Mouse (Mus musculus): ENCODE measurements at regions not wholly inside any gene's neighbourhood (a gene's known extent, or its start where the extent isn't known, plus 50 kb on each side); places are given as distances from the start of the nearest gene placed in this dataset.
A peak's percentile ranks its signal among the peaks of the same experiment; 100 is the strongest.
"Not testable (repeated sequence)": the region's sequence is repeated elsewhere in the genome, so short reads cannot be mapped to it uniquely, and the experiment has no call there.

GRCm38 (mm10) chr17:94866630-94867029, 116.8 kb upstream of the Mettl4 start:
- no peaks in the 10 kb centered on the region for H3K9me3 ChIP-seq (ENCODE audit: control insufficient read depth, low read length)
- no peak overlapping the region for H3K9ac ChIP-seq (ENCODE audit: low read length)
- H3K36me3 ChIP-seq (ENCODE audit: control insufficient read depth, insufficient read depth, low read length) = no peaks in the 10 kb centered on the region
- H3K4me1 ChIP-seq (replicated peaks; ENCODE audit: control insufficient read depth, insufficient read depth, low read length) = no peaks in the 10 kb centered on the region
- no peak overlapping the region for H3K4me3 ChIP-seq (ENCODE audit: low read length)
- WGBS = 100% methylated on average over 1 of the region's 1 CpGs
- no peak for ATAC-seq (ENCODE audit: low read depth)
- H3K27ac ChIP-seq (ENCODE audit: low read length) = no peak overlapping the region
- no peak overlapping the region for H3K4me2 ChIP-seq (ENCODE audit: low read depth, low read length)
- H3K27me3 ChIP-seq (ENCODE audit: control insufficient read depth, insufficient read depth, low read depth, low read length) = no peaks in the 10 kb centered on the region

DNA sequence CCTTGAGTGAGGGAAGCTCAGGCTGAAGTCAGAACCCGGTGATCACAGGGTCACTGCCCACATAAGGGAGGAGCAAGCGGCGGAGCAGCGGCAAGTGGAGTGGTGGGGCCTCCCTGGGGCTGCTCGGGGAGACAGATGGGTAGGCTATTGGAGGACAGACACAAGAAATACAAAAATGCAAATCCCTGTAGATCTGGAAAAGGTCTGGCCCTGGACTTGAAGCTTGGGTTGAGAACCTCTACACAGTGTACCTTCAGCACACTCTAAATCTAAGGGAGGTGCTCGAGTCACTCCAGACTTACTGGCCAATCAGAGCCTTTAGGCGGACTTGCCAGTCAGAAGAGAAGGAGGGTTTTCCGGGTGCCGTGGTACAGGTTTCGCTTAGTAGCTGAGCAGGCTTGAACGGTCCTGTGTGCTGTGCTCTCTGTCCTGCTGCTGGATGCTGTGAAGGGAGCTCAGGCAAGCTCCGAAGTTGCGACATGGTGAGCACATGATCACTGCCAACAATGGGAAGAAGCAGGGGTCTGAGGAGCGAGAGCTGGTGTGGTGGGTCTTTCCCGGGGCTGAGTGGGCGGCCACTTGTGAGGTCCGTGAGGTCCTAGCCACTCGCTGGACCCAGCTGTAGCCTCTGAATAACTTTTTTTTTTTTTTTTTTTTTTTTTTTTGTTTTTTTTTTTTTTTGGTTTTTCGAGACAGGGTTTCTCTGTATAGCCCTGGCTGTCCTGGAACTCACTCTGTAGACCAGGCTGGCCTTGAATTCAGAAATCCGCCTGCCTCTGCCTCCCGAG, 114.9 kb upstream of the Mettl4 start:
- H3K4me1 ChIP-seq (replicated peaks; ENCODE audit: control insufficient read depth, insufficient read depth, low read length); H3K27ac ChIP-seq (ENCODE audit: low read length); H3K36me3 ChIP-seq (ENCODE audit: control insufficient read depth, insufficient read depth, low read length); H3K27me3 ChIP-seq (ENCODE audit: control insufficient read depth, insufficient read depth, low read depth, low read length); H3K9me3 ChIP-seq (ENCODE audit: control insufficient read depth, low read length): not testable (repeated sequence)
- H3K9ac ChIP-seq (ENCODE audit: low read length) = peak overlapping the region; percentile 67
- H3K4me2 ChIP-seq (ENCODE audit: low read depth, low read length) = peak overlapping the region; percentile 55
- peak; percentile 98 for ATAC-seq (ENCODE audit: low read depth)
- H3K4me3 ChIP-seq (ENCODE audit: low read length) = peak overlapping the region; percentile 57
- 9% methylated on average over 20 of the region's 21 CpGs for WGBS

DNA sequence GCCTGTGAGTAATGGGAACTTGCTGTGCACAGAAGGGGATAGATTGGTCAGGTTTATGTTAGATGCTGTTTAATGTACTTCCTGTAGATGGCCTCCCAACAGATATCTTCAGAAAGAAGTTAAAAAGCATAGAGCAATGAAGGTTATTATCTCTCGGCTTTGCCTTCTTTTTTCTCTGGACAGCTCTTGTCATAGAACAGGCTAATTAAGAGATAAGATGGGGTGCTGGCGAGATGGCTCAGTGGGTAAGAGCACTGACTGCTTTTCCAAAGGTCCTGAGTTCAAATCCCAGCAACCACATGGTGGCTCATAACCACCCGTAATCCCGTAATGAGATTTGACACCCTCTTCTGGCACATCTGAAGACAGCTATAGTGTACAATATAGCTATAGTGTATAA, 104.9 kb upstream of the Mettl4 start:
- not testable (repeated sequence) for ATAC-seq (ENCODE audit: low read depth); H3K36me3 ChIP-seq (ENCODE audit: control insufficient read depth, insufficient read depth, low read length); H3K9me3 ChIP-seq (ENCODE audit: control insufficient read depth, low read length); H3K4me1 ChIP-seq (replicated peaks; ENCODE audit: control insufficient read depth, insufficient read depth, low read length); H3K4me3 ChIP-seq (ENCODE audit: low read length); H3K27ac ChIP-seq (ENCODE audit: low read length); H3K27me3 ChIP-seq (ENCODE audit: control insufficient read depth, insufficient read depth, low read depth, low read length); H3K9ac ChIP-seq (ENCODE audit: low read length); H3K4me2 ChIP-seq (ENCODE audit: low read depth, low read length)
- WGBS = 81% methylated on average over 4 of the region's 4 CpGs

DNA sequence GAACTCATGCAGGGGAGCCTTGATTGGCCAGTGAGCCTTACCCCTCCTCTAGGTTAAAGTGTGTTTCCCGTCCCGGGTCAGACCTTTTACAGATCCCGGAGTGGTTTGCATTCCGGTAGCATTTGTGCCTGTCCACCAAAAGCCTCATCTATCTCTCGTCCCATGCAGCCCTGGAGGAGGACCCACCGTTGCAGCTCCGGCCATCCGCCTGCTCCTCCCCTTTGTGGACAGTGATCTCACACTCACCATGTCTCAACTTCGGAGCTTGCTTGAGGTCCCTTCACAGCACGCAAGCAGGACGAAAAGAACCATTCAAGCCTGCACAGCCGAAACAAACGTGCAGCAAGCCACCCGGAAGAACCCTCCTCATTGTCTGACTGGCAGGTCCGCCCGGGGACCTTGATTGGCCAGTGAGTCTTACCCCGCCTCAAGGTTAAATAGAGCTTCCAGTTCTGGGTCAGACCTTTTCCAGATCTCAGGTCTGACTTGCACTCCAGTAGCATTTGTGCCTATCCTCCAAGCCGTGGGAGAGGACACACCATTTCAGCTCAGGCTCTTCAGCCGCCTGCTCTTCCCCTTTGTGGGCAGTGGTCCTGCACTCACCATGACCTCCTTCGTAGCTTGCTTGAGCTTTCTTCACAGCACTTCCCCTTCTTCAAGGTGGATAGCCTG, 84.8 kb upstream of the Mettl4 start:
- Histone ChIP-seq H3K36me3 (ENCODE audit: control insufficient read depth, insufficient read depth, low read length) (0 out of 2 replicates have a peak, but pooled peaks cover 5% of the 10 kb centered on the region), H3K27me3 (ENCODE audit: control insufficient read depth, insufficient read depth, low read depth, low read length) (no peaks in the 10 kb centered on the region), H3K4me2 (ENCODE audit: low read depth, low read length) (peak overlapping the region; percentile 60), H3K4me3 (ENCODE audit: low read length) (peak overlapping the region; percentile 68), H3K27ac (ENCODE audit: low read length) (peak overlapping the region; percentile 79), H3K4me1 (replicated peaks; ENCODE audit: control insufficient read depth, insufficient read depth, low read length) (no peaks in the 10 kb centered on the region), H3K9ac (ENCODE audit: low read length) (peak overlapping the region; percentile 80), H3K9me3 (ENCODE audit: control insufficient read depth, low read length) (no peaks in the 10 kb centered on the region)
- ATAC-seq (ENCODE audit: low read depth) = peak; percentile 98
- 1% methylated on average over 20 of the region's 20 CpGs for WGBS

DNA sequence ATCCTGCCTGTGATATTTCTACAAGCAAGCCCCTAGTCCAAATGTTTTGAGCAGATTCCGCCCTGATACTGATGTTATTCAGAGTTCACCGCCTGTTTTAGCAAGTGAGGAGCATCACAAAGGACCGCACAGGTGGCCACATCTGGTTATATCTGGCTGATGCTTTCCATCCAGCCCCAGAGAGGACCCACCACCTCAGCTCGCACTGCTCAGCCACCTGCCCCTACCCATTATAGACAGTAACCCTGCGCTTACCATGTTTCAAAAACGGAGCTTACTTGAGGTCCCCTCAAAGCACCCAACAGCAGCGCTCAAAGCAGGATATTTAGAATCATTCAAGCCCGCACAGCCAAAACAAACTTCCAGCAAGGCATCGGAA, 84.2 kb upstream of the Mettl4 start:
- Histone ChIP-seq H3K27ac (ENCODE audit: low read length) (peak overlapping the region; percentile 79), H3K4me3 (ENCODE audit: low read length) (peak overlapping the region; percentile 68), H3K4me2 (ENCODE audit: low read depth, low read length) (peak overlapping the region; percentile 60), H3K9ac (ENCODE audit: low read length) (peak overlapping the region; percentile 80)
- not testable (repeated sequence) for H3K36me3 ChIP-seq (ENCODE audit: control insufficient read depth, insufficient read depth, low read length); ATAC-seq (ENCODE audit: low read depth); H3K27me3 ChIP-seq (ENCODE audit: control insufficient read depth, insufficient read depth, low read depth, low read length); H3K9me3 ChIP-seq (ENCODE audit: control insufficient read depth, low read length); H3K4me1 ChIP-seq (replicated peaks; ENCODE audit: control insufficient read depth, insufficient read depth, low read length)
- 3% methylated on average over 9 of the region's 9 CpGs for WGBS

DNA sequence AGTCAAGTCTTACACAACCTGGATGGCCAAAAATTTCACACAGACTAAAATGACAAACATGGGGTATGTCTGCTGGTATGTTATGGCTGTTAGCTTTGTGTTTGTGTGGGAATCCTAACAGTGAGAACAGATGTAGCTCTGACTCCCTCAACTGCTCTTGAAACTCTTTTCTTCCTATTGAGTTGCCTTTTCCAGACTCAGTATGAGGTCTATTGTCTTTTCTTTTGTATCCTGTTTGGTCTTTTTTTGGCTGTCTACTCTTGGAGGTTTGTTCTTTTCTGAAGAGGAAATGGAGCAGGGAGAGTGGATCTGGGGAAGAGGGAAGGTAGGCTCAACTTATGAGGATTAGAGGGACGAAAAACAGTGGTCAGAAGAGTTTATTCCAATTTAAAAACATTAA, 76.6 kb upstream of the Mettl4 start:
- H3K9me3 ChIP-seq (ENCODE audit: control insufficient read depth, low read length); H3K36me3 ChIP-seq (ENCODE audit: control insufficient read depth, insufficient read depth, low read length); H3K27ac ChIP-seq (ENCODE audit: low read length); H3K4me2 ChIP-seq (ENCODE audit: low read depth, low read length); H3K4me3 ChIP-seq (ENCODE audit: low read length); H3K27me3 ChIP-seq (ENCODE audit: control insufficient read depth, insufficient read depth, low read depth, low read length); ATAC-seq (ENCODE audit: low read depth); H3K9ac ChIP-seq (ENCODE audit: low read length); H3K4me1 ChIP-seq (replicated peaks; ENCODE audit: control insufficient read depth, insufficient read depth, low read length): not testable (repeated sequence)
- WGBS = 88% methylated on average over 1 of the region's 1 CpGs

GRCm38 (mm10) chr17:94808758-94809157, 58.9 kb upstream of the Mettl4 start:
- no peak overlapping the region for H3K4me3 ChIP-seq (ENCODE audit: low read length)
- H3K27ac ChIP-seq (ENCODE audit: low read length) = no peak overlapping the region
- no peak overlapping the region for H3K4me2 ChIP-seq (ENCODE audit: low read depth, low read length)
- ATAC-seq (ENCODE audit: low read depth) = no peak
- H3K9me3 ChIP-seq (ENCODE audit: control insufficient read depth, low read length) = no peaks in the 10 kb centered on the region
- H3K4me1 ChIP-seq (replicated peaks; ENCODE audit: control insufficient read depth, insufficient read depth, low read length) = no peaks in the 10 kb centered on the region
- no peaks in the 10 kb centered on the region for H3K27me3 ChIP-seq (ENCODE audit: control insufficient read depth, insufficient read depth, low read depth, low read length)
- H3K9ac ChIP-seq (ENCODE audit: low read length) = no peak overlapping the region
- H3K36me3 ChIP-seq (ENCODE audit: control insufficient read depth, insufficient read depth, low read length) = no peaks in the 10 kb centered on the region

Measured in lung, embryonic 16.5 days (tissue).